Mouse (Mus musculus) thymus, adult 2 months (tissue): ENCODE measurements around the gene Mdc1.
"Not testable (repeated sequence)": the region's sequence is repeated elsewhere in the genome, so short reads cannot be mapped to it uniquely, and the experiment has no call there.

Experiments used
- CTCF ChIP-seq: fragments of 200-500 bp; IDR thresholded peaks from 2 replicates; pipeline ENCODE4 v1.5.1; 2012; ENCODE audit warnings: mild to moderate bottlenecking, control low read depth, low read length, moderate library complexity, borderline replicate concordance; ENCODE audit not compliant: control insufficient read depth, poor library complexity, insufficient read depth; ENCODE audit errors: extremely low read depth
- POLR2A ChIP-seq: fragments of 200-500 bp; IDR thresholded peaks from 2 replicates; pipeline ENCODE4 v1.6.1; 2012; ENCODE audit warnings: mild to moderate bottlenecking, low read length, control low read depth, moderate library complexity; ENCODE audit not compliant: control insufficient read depth, poor library complexity, insufficient read depth; ENCODE audit errors: extremely low read depth

DNA sequence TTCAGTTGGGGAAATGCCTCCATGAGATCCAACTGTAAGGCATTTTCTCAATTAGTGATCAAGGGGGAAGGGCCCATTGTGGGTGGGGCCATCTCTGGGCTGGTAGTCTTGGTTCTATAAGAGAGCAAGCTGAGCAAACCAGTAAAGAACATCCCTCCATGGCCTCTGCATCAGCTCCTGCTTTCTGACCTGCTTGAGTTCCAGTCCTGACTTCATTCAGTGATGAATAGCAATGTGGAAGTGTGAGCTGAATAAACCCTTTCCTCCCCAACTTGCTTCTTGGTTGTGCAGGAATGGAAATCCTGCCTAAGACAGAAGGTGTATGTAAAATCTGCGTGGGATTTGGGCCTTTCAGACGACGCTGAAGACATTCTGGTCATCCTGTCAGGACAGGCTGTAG, 2.3 kb upstream of the Mdc1 start:
- not testable (repeated sequence) for TF ChIP-seq CTCF, POLR2A
